Mouse (Mus musculus) bone marrow macrophage, adult 2 months (primary cell): ENCODE measurements around the gene Ifna13.

Experiments used
- CTCF ChIP-seq: IDR thresholded peaks from 2 replicates; pipeline ENCODE4 v1.5.1; 2012; ENCODE audit warnings: low read depth, mild to moderate bottlenecking, low read length, moderate library complexity
- POLR2A ChIP-seq: IDR thresholded peaks from 2 replicates; pipeline ENCODE4 v1.6.1; 2012; ENCODE audit warnings: mild to moderate bottlenecking, low read depth, low read length, borderline replicate concordance

GRCm38 (mm10) chr4:88603276-88603675, 41.0 kb downstream of the Ifna13 start, which contains the start of gene Ifna12:
- TF ChIP-seq POLR2A (no peak), CTCF (no peak)
